9 mouse cellular contexts compared by ENCODE assay signal in the genomic region with DNA sequence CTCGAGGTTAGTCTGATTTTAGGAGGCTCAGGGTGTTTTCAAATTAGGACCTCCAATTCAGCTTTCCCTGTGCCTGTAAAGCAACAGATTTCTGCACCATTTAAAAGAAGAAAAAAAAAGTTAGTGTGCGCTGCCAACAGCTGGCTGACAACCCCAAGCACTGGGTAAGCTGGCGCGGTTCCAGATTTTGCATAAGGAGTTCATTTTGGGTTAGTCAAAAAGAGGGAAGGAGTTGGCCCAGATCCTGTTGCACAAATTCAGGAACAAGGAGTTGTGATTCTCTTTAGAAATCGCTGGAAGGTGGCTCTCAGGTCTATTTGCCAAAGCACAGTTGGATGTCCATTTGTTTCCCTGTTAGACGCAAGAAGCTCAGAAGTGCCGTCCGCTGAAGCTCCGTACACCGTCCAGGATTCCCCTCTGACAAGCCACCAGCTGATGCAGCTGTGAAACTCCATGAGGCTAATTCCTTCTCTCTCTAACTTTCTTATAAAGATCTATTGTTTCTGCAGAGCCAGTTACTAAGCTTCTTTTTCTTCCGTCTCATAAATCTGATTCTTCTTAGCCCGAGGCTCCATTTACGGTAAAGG.
DNase-seq lines count a peak whose midpoint lies in the region; ATAC-seq lines count a peak whose summit lies in the region.
"Had no signal": no experiment of that assay in that cellular context is flagged by ENCODE, and none has a peak within 500 bp of the region (broad histone marks: within the 10 kb centered on the region; RNA-seq: fewer than 3 reads in every experiment).

No protein-coding gene starts in this region.

- H3K4me1 ChIP-seq in heart, embryonic 13.5 days = peaks cover 31% of the 10 kb centered on the region
- H3K4me1 ChIP-seq in heart, embryonic 11.5 days (ENCODE audit: control insufficient read depth, insufficient read depth, low read length) = peaks cover 6% of the 10 kb centered on the region; the same call in 1 of the 2 replicates
- peaks cover 40% of the 10 kb centered on the region for H3K4me1 ChIP-seq in embryonic facial prominence, embryonic 14.5 days (ENCODE audit: control insufficient read depth, insufficient read depth, low read length)

- peak overlapping the region; percentile 13 for H3K4me2 ChIP-seq in heart, embryonic 13.5 days
- no peak overlapping the region for H3K4me2 ChIP-seq in heart, embryonic 11.5 days
- peak overlapping the region; percentile 44 for H3K4me2 ChIP-seq in embryonic facial prominence, embryonic 14.5 days (ENCODE audit: low read depth, low read length)
- H3K4me2 ChIP-seq: neural tube, embryonic 12.5 days had no signal

- no peaks in the 10 kb centered on the region for H3K27me3 ChIP-seq in heart, embryonic 13.5 days (replicated peaks)
- H3K27me3 ChIP-seq in heart, embryonic 11.5 days (ENCODE audit: control insufficient read depth, insufficient read depth, low read length) = no peaks in the 10 kb centered on the region
- H3K27me3 ChIP-seq in embryonic facial prominence, embryonic 14.5 days (replicated peaks; ENCODE audit: control insufficient read depth, insufficient read depth, low read length) = no peaks in the 10 kb centered on the region
- H3K27me3 ChIP-seq: neural tube, embryonic 12.5 days had no signal

- H3K9me3 ChIP-seq in heart, embryonic 13.5 days = no peaks in the 10 kb centered on the region
- no peaks in the 10 kb centered on the region for H3K9me3 ChIP-seq in heart, embryonic 11.5 days (replicated peaks; ENCODE audit: control insufficient read depth, low read length)
- no peaks in the 10 kb centered on the region for H3K9me3 ChIP-seq in embryonic facial prominence, embryonic 14.5 days (ENCODE audit: control insufficient read depth, low read length)
- H3K9me3 ChIP-seq: neural tube, embryonic 12.5 days had no signal

- no peak overlapping the region for H3K9ac ChIP-seq in heart, embryonic 13.5 days
- no peak overlapping the region for H3K9ac ChIP-seq in heart, embryonic 11.5 days (ENCODE audit: low read depth, low read length)
- H3K9ac ChIP-seq in embryonic facial prominence, embryonic 14.5 days (ENCODE audit: low read depth, low read length) = no peak overlapping the region
- H3K9ac ChIP-seq: neural tube, embryonic 12.5 days had no signal

- DNase-seq in adrenal gland, adult 18-20 months (ENCODE audit: low spot score in 2 of 2) = peak; percentile 58 to 60
- DNase-seq in embryonic facial prominence, embryonic 14.5 days (ENCODE audit: low spot score) = peak; percentile 96
- peak; percentile 65 to 71 for DNase-seq in heart, postnatal 36 days
- DNase-seq in left cerebral cortex, postnatal 25 days (ENCODE audit: low spot score in 2 of 2) = peak; percentile 73 to 82
- peak; percentile 33 for DNase-seq in retina, postnatal 7 days (ENCODE audit: low read depth, low spot score)

- WGBS in heart, embryonic 13.5 days = 69% methylated on average over 13 of the region's 13 CpGs
- 79% methylated on average over 13 of the region's 13 CpGs for WGBS in heart, embryonic 11.5 days (ENCODE audit: insufficient replicate concordance)
- 23% methylated on average over 13 of the region's 13 CpGs for WGBS in embryonic facial prominence, embryonic 14.5 days

- no peak overlapping the region for H3K27ac ChIP-seq in heart, embryonic 13.5 days (replicated peaks)
- no peak overlapping the region for H3K27ac ChIP-seq in heart, embryonic 11.5 days (ENCODE audit: low read depth, low read length)
- peak overlapping the region; percentile 84 for H3K27ac ChIP-seq in embryonic facial prominence, embryonic 14.5 days (replicated peaks; ENCODE audit: low read depth, low read length)
- H3K27ac ChIP-seq: neural tube, embryonic 12.5 days had no signal

- no peak for ATAC-seq in heart, embryonic 13.5 days (ENCODE audit: extremely low read depth, insufficient number of reproducible peaks, low FRiP score, low TSS enrichment)
- no peak for ATAC-seq in heart, embryonic 11.5 days (replicated peaks; ENCODE audit: insufficient number of reproducible peaks, low FRiP score, low TSS enrichment)
- ATAC-seq in embryonic facial prominence, embryonic 14.5 days (ENCODE audit: low read depth) = peak; percentile 69
- no peak for ATAC-seq in CD4-positive, CD25-positive, alpha-beta regulatory T cell, adult 4 months

- no peaks in the 10 kb centered on the region for H3K36me3 ChIP-seq in heart, embryonic 13.5 days
- H3K36me3 ChIP-seq in heart, embryonic 11.5 days (ENCODE audit: control insufficient read depth, insufficient read depth, low read length) = no peaks in the 10 kb centered on the region
- H3K36me3 ChIP-seq in embryonic facial prominence, embryonic 14.5 days (ENCODE audit: control insufficient read depth, insufficient read depth, low read length) = no peaks in the 10 kb centered on the region
- H3K36me3 ChIP-seq: neural tube, embryonic 12.5 days had no signal

- intact Hi-C loops in heart, postnatal 36 days (cut with DNase I) = no loop called here
- intact Hi-C loops in left cerebral cortex, postnatal 25 days (cut with DNase I) = no loop called here

- no peak overlapping the region for H3K4me3 ChIP-seq in heart, embryonic 13.5 days
- no peak overlapping the region for H3K4me3 ChIP-seq in heart, embryonic 11.5 days (ENCODE audit: low read depth, low read length)
- peak overlapping the region; percentile 15; the same call in 1 of the 2 replicates for H3K4me3 ChIP-seq in embryonic facial prominence, embryonic 14.5 days (ENCODE audit: low read depth, low read length)
- H3K4me3 ChIP-seq: neural tube, embryonic 12.5 days had no signal

Comparison
In these comparisons a context has a peak if more than half of its experiments do, and no peak if none do; other contexts are left out.
1. DNase-seq: peak in every context shown above with its lines; median percentile 96 in embryonic facial prominence, embryonic 14.5 days; 78 in left cerebral cortex, postnatal 25 days; 68 in heart, postnatal 36 days; 59 in adrenal gland, adult 18-20 months; 33 in retina, postnatal 7 days.